Mouse (Mus musculus) frontal cortex, postnatal 25 days (tissue): ENCODE data around the gene Anks6.

Source experiments
- DNase-seq, 2 experiments: peaks; one replicate each; pipeline ENCODE4 v3.0.0; 2022; ENCODE audit warnings: low spot score in 2 of 2

The Anks6 gene

GRCm38 (mm10) chr4:47046974-47047373, 10.3 kb downstream of the Anks6 start:
- DNase-seq: no peak

- no peak for DNase-seq
These were observed 13.4 kb downstream of the Anks6 start for GRCm38 (mm10) chr4:47043866-47044265.

- no peak for DNase-seq
These were observed 17.6 kb downstream of the Anks6 start for GRCm38 (mm10) chr4:47039586-47039985.

- peak; percentile 73 to 74 for DNase-seq
These were observed 19.9 kb downstream of the Anks6 start for GRCm38 (mm10) chr4:47037321-47037657.

- DNase-seq: no peak
These were observed 20.5 kb downstream of the Anks6 start for GRCm38 (mm10) chr4:47036486-47037320.

- no peak for DNase-seq
These were observed 21.7 kb downstream of the Anks6 start for GRCm38 (mm10) chr4:47035536-47035935.

GRCm38 (mm10) chr4:47032171-47032570, 25.1 kb downstream of the Anks6 start:
- DNase-seq: no peak

GRCm38 (mm10) chr4:47028791-47029190, 28.4 kb downstream of the Anks6 start:
- no peak for DNase-seq

- no peak for DNase-seq
These were observed 33.3 kb downstream of the Anks6 start for GRCm38 (mm10) chr4:47023949-47024348.

GRCm38 (mm10) chr4:47022804-47023603, 34.2 kb downstream of the Anks6 start:
- DNase-seq: no peak

GRCm38 (mm10) chr4:47020563-47020962, 36.7 kb downstream of the Anks6 start:
- peak; percentile 55 to 61 for DNase-seq

- DNase-seq: no peak
These were observed 42.1 kb downstream of the Anks6 start for GRCm38 (mm10) chr4:47015156-47015555.

- DNase-seq: no peak
These were observed 44.8 kb downstream of the Anks6 start for GRCm38 (mm10) chr4:47012476-47012875.

GRCm38 (mm10) chr4:47010400-47011231, 46.6 kb downstream of the Anks6 start:
- DNase-seq: peak in 1 of 2 experiments; percentile 37

- no peak for DNase-seq
These were observed 56.4 kb downstream of the Anks6 start for GRCm38 (mm10) chr4:47000626-47001395.

GRCm38 (mm10) chr4:46997969-46998368, 59.3 kb downstream of the Anks6 start:
- DNase-seq: no peak

GRCm38 (mm10) chr4:46992827-46993473, 64.3 kb downstream of the Anks6 start:
- no peak for DNase-seq

- DNase-seq: no peak
These were observed 65.3 kb downstream of the Anks6 start for GRCm38 (mm10) chr4:46991959-46992316.

- peak; percentile 55 to 69 for DNase-seq
These were observed 65.9 kb downstream of the Anks6 start, which contains the start of gene Gabbr2 for GRCm38 (mm10) chr4:46991016-46991958. Gene Gabbr2 (minus strand): TSS chr4:46991873.
